Mouse (Mus musculus) hindbrain, postnatal 0 days (tissue): Measurements from ENCODE around the gene Uhmk1. TPM values are rescaled to one million over a fixed set of nuclear protein-coding genes. Genes with fewer than 3 reads are reported as not detected.

Experiments used
- ATAC-seq: fragments of 200-750 bp; cut with Nextera tagmentation; 2 replicates; pipeline ENCODE4 v1.8.0; 2017; ENCODE audit warnings: mild to moderate bottlenecking, moderate TSS enrichment, moderate library complexity
- DNase-seq: peaks from one replicate; pipeline ENCODE4 v3.0.0-alpha.2; 2015; ENCODE audit warnings: low spot score
- H3K27ac ChIP-seq: fragments of 300-500 bp; sonication (generic); 2 replicates; pipeline ENCODE4 v1.5.1; 2014; ENCODE audit warnings: mild to moderate bottlenecking
- H3K27me3 ChIP-seq: fragments of 300-500 bp; sonication (generic); 2 replicates; pipeline ENCODE4 v1.6.1; 2014; ENCODE audit warnings: low read length, mixed read lengths; ENCODE audit not compliant: insufficient read depth
- H3K36me3 ChIP-seq: fragments of 300-500 bp; sonication (generic); 2 replicates; pipeline ENCODE4 v1.6.1; 2014; ENCODE audit warnings: low read length, mixed read lengths; ENCODE audit not compliant: insufficient read depth
- H3K4me1 ChIP-seq: fragments of 300-500 bp; sonication (generic); 2 replicates; pipeline ENCODE4 v1.6.1; 2014; ENCODE audit warnings: antibody characterized with exemption, low read length, mixed read lengths; ENCODE audit not compliant: insufficient read depth
- H3K4me2 ChIP-seq: fragments of 300-500 bp; sonication (generic); 2 replicates; pipeline ENCODE4 v1.6.1; 2014; ENCODE audit warnings: low read depth, mild to moderate bottlenecking, low read length, moderate library complexity, mixed read lengths
- H3K4me3 ChIP-seq: fragments of 300-500 bp; sonication (generic); 2 replicates; pipeline ENCODE4 v1.5.1; 2014; ENCODE audit warnings: low read length
- H3K9ac ChIP-seq: fragments of 300-500 bp; sonication (generic); replicated peaks from 2 replicates; pipeline ENCODE4 v1.6.1; 2014; ENCODE audit warnings: mild to moderate bottlenecking, low read length, moderate library complexity, mixed read lengths
- H3K9me3 ChIP-seq: fragments of 300-500 bp; sonication (generic); 2 replicates; pipeline ENCODE4 v1.6.1; 2016; ENCODE audit warnings: low read length, mixed read lengths
- CTCF ChIP-seq: IDR thresholded peaks from 2 replicates; pipeline ENCODE4 v1.5.1; 2016; ENCODE audit warnings: antibody characterized with exemption, control low read depth, low read depth
- WGBS: fragments of 180-500 bp; shearing (Covaris S2); extraction: QIAGEN DNeasy Blood & Tissue Kit; methylation state at CpG from one replicate; pipeline ENCODE4 v1.1.7; 2014; 5-methylcytosine and 5-hydroxymethylcytosine counted together
- polyA plus RNA-seq: library from polyadenylated mRNA; unstranded; fragments of >200 nt; fragmentation: Nextera tagmentation; extraction: Ambion mirVana; gene quantifications from 2 replicates; pipeline ENCODE4 v1.2.1, GENCODE M21; 2015
- total RNA-seq: library from RNA; depleted of rRNA; stranded (reverse); fragments of >200 nt; gene quantifications from 2 replicates; pipeline ENCODE4 v1.2.3, GENCODE M21; 2014

Gene Uhmk1
- total and polyA plus RNA-seq, 2 experiments from 2014 or later = 8.0 to 45.1 TPM

- Histone ChIP-seq H3K36me3 (peaks cover 3% of the 10 kb centered on the region; the same call in 1 of the 2 replicates), H3K9ac (no peak overlapping the region), H3K27me3 (no peaks in the 10 kb centered on the region), H3K4me3 (no peak overlapping the region), H3K4me1 (no peaks in the 10 kb centered on the region), H3K4me2 (no peak overlapping the region), H3K9me3 (no peaks in the 10 kb centered on the region), H3K27ac (no peak overlapping the region)
- 88% methylated on average over 3 of the region's 3 CpGs for WGBS
- TF ChIP-seq CTCF = no peak
- DNase-seq (no peak), ATAC-seq (no peak)
Measured at GRCm38 (mm10) chr1:170164913-170165312, 50.3 kb downstream of the Uhmk1 start.

GRCm38 (mm10) chr1:170164053-170164614 lies 51.1 kb downstream of the Uhmk1 start:
- 80% methylated on average over 2 of the region's 2 CpGs for WGBS

GRCm38 (mm10) chr1:170163398-170163943 lies 51.7 kb downstream of the Uhmk1 start:
- H3K27ac ChIP-seq = no peak overlapping the region
- H3K4me3 ChIP-seq = no peak overlapping the region
- H3K36me3 ChIP-seq = peaks cover 3% of the 10 kb centered on the region; the same call in 1 of the 2 replicates
- DNase-seq (no peak), ATAC-seq (no peak)
- H3K4me1 ChIP-seq = no peaks in the 10 kb centered on the region
- no peaks in the 10 kb centered on the region for H3K9me3 ChIP-seq
- 84% methylated on average over 3 of the region's 3 CpGs for WGBS
- no peak overlapping the region for H3K9ac ChIP-seq
- no peak for TF ChIP-seq CTCF
- no peak overlapping the region for H3K4me2 ChIP-seq
- H3K27me3 ChIP-seq = no peaks in the 10 kb centered on the region

More at GRCm38 (mm10) chr1:170164053-170164614, 51.1 kb downstream of the Uhmk1 start:
- Histone ChIP-seq H3K4me3 (no peak overlapping the region), H3K4me2 (no peak overlapping the region), H3K4me1 (no peaks in the 10 kb centered on the region), H3K27me3 (no peaks in the 10 kb centered on the region), H3K9me3 (no peaks in the 10 kb centered on the region), H3K36me3 (peaks cover 3% of the 10 kb centered on the region; the same call in 1 of the 2 replicates), H3K9ac (no peak overlapping the region), H3K27ac (no peak overlapping the region)
- ATAC-seq (no peak), DNase-seq (no peak)
- TF ChIP-seq CTCF = no peak

- H3K4me2 ChIP-seq = no peak overlapping the region
- DNase-seq (no peak), ATAC-seq (no peak)
- H3K27ac ChIP-seq = no peak overlapping the region
- no peaks in the 10 kb centered on the region for H3K4me1 ChIP-seq
- 76% methylated on average over 6 of the region's 6 CpGs for WGBS
- H3K9ac ChIP-seq = no peak overlapping the region
- no peaks in the 10 kb centered on the region for H3K9me3 ChIP-seq
- no peaks in the 10 kb centered on the region for H3K27me3 ChIP-seq
- peaks cover 3% of the 10 kb centered on the region; the same call in 1 of the 2 replicates for H3K36me3 ChIP-seq
- no peak for TF ChIP-seq CTCF
- no peak overlapping the region for H3K4me3 ChIP-seq
Measured at GRCm38 (mm10) chr1:170161852-170162251, 53.3 kb downstream of the Uhmk1 start.

- Histone ChIP-seq H3K4me2 (no peak overlapping the region), H3K27ac (no peak overlapping the region), H3K9ac (no peak overlapping the region), H3K4me1 (no peaks in the 10 kb centered on the region), H3K9me3 (no peaks in the 10 kb centered on the region), H3K27me3 (no peaks in the 10 kb centered on the region), H3K4me3 (no peak overlapping the region), H3K36me3 (peaks cover 3% of the 10 kb centered on the region; the same call in 1 of the 2 replicates)
- DNase-seq (no peak), ATAC-seq (no peak)
- TF ChIP-seq CTCF = no peak
- WGBS = 47% methylated on average over 3 of the region's 3 CpGs
Measured at GRCm38 (mm10) chr1:170160397-170160938, 54.7 kb downstream of the Uhmk1 start.

- H3K4me3 ChIP-seq = no peak overlapping the region
- H3K27me3 ChIP-seq = no peaks in the 10 kb centered on the region
- TF ChIP-seq CTCF = peak; percentile 37; the same call in 1 of the 2 replicates
- peak; percentile 25 for DNase-seq
- no peaks in the 10 kb centered on the region for H3K9me3 ChIP-seq
- peaks cover under 1% of the 10 kb centered on the region; the same call in 1 of the 2 replicates for H3K36me3 ChIP-seq
- 0 out of 2 replicates have a peak, but pooled peaks have one; percentile 24 for ATAC-seq
- H3K4me1 ChIP-seq = no peaks in the 10 kb centered on the region
- H3K4me2 ChIP-seq = no peak overlapping the region
- no peak overlapping the region for H3K9ac ChIP-seq
- WGBS = 90% methylated on average over 2 of the region's 2 CpGs
- H3K27ac ChIP-seq = no peak overlapping the region
Measured at GRCm38 (mm10) chr1:170159707-170160106, 55.5 kb downstream of the Uhmk1 start.

- Histone ChIP-seq H3K27ac (no peak overlapping the region), H3K36me3 (no peaks in the 10 kb centered on the region; the same call in 1 of the 2 replicates), H3K4me2 (no peak overlapping the region), H3K4me1 (no peaks in the 10 kb centered on the region), H3K27me3 (no peaks in the 10 kb centered on the region), H3K9ac (no peak overlapping the region), H3K9me3 (no peaks in the 10 kb centered on the region), H3K4me3 (no peak overlapping the region)
- WGBS = 55% methylated on average over 5 of the region's 5 CpGs
- no peak for TF ChIP-seq CTCF
- peak; percentile 38 for DNase-seq
- no peak for ATAC-seq
Measured at GRCm38 (mm10) chr1:170155761-170156160, 59.4 kb downstream of the Uhmk1 start.
